Comparison of ENCODE assay signal across 24 mouse cellular contexts in the genomic region with DNA sequence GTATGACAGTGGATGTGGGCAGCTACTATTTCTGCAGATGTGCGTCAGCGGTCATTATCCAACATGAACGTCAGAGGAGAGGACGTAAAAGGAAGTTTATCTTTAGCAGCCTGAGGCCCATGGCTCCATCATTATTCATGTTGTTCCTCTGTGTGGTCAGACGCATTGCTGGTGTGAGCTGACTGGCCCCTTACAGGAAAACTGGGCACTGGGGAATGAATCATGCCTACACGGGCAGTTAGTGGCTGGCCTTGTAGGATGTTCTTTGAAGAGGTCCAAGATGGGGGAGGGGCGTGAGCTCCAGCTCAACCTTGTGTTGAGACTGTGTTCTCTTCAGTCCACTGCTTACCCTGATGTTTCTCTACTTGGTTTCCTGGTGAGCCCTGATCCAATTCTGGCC.
A peak's percentile ranks its signal among the peaks of the same experiment; 100 is the strongest.
DNase-seq lines count a peak whose midpoint lies in the region; ATAC-seq and TF ChIP-seq lines count a peak whose summit lies in the region.
"Had no signal": no experiment of that assay in that cellular context is flagged by ENCODE, and none has a peak within 500 bp of the region (broad histone marks: within the 10 kb centered on the region; RNA-seq: fewer than 3 reads in every experiment).

No protein-coding gene starts in this region.

- DNase-seq in left cerebral cortex, adult 2 months (ENCODE audit: extremely low spot score in 1 of 2, low spot score in 2 of 2) = no peak
- DNase-seq in left cerebral cortex, postnatal 36 days (ENCODE audit: low spot score in 2 of 2) = no peak
- peak; percentile 68 for DNase-seq in adrenal gland, postnatal 14 days
- DNase-seq in liver, postnatal 0 days = no peak
- DNase-seq: cerebellum, adult 8-10 months; cerebellum, postnatal 36 days; gastrocnemius, postnatal 10 days; heart, postnatal 10 days; kidney, adult 18-20 months; layer of hippocampus, postnatal 36 days; lung, adult 2 months; lung, postnatal 14 days; right cerebral cortex, postnatal 25 days; spleen, adult 18-20 months had no signal

- intact Hi-C loops in left cerebral cortex, adult 2 months (cut with DNase I) = loop anchor here (2.0 kb wide), 2 partner anchors 14 to 18 kb away; no protein-coding TSS in a partner anchor
- intact Hi-C loops in left cerebral cortex, postnatal 36 days (cut with DNase I) = no loop called here

- H3K27me3 ChIP-seq in C2C12 (ENCODE audit: control insufficient read depth, insufficient read depth, insufficient read length) = no peaks in the 10 kb centered on the region
- no peaks in the 10 kb centered on the region for H3K27me3 ChIP-seq in hindbrain, embryonic 16.5 days (replicated peaks; ENCODE audit: control insufficient read depth, insufficient read depth, low read length)
- H3K27me3 ChIP-seq in liver, postnatal 0 days (ENCODE audit: insufficient read depth, low read length) = no peaks in the 10 kb centered on the region

- H3K36me3 ChIP-seq in C2C12 (ENCODE audit: control insufficient read depth, insufficient read depth) = no peaks in the 10 kb centered on the region
- H3K36me3 ChIP-seq in hindbrain, embryonic 16.5 days (ENCODE audit: control insufficient read depth, insufficient read depth, low read length) = no peaks in the 10 kb centered on the region
- no peaks in the 10 kb centered on the region for H3K36me3 ChIP-seq in liver, postnatal 0 days (replicated peaks; ENCODE audit: insufficient read depth, low read length)
- H3K36me3 ChIP-seq: heart, embryonic 12.5 days; hindbrain, embryonic 10.5 days; limb, embryonic 13.5 days; liver, embryonic 12.5 days; midbrain, embryonic 13.5 days had no signal

- H3K27ac ChIP-seq in left cerebral cortex, adult 2 months = peak overlapping the region; percentile 75
- no peak overlapping the region for H3K27ac ChIP-seq in hindbrain, embryonic 16.5 days (ENCODE audit: low read depth, low read length)
- no peak overlapping the region for H3K27ac ChIP-seq in liver, postnatal 0 days (ENCODE audit: low read depth)
- H3K27ac ChIP-seq: hindbrain, embryonic 10.5 days; kidney, postnatal 0 days; limb, embryonic 13.5 days; liver, embryonic 12.5 days; midbrain, embryonic 13.5 days had no signal

- H3ac ChIP-seq in C2C12 (ENCODE audit: control insufficient read depth, insufficient read length, low read depth) = no peak overlapping the region

- H3K79me3 ChIP-seq in C2C12 (ENCODE audit: low read depth) = no peaks in the 10 kb centered on the region

- H3K9me3 ChIP-seq in hindbrain, embryonic 16.5 days (ENCODE audit: control insufficient read depth, low read length) = no peaks in the 10 kb centered on the region
- no peaks in the 10 kb centered on the region for H3K9me3 ChIP-seq in liver, postnatal 0 days (ENCODE audit: low read length)
- H3K9me3 ChIP-seq: heart, embryonic 12.5 days; limb, embryonic 13.5 days; liver, embryonic 12.5 days; midbrain, embryonic 13.5 days had no signal

- ATAC-seq in hindbrain, embryonic 16.5 days = no peak
- no peak for ATAC-seq in frontal cortex, adult (ENCODE audit: low TSS enrichment)
- no peak for ATAC-seq in liver, postnatal 0 days
- ATAC-seq: forebrain, embryonic 14.5 days; liver, embryonic 12.5 days; midbrain, embryonic 13.5 days had no signal

- no peak for TF ChIP-seq EP300 in liver, postnatal 0 days (IDR thresholded peaks at IDR 0.05; ENCODE audit: low read depth)

- no peak overlapping the region for H3K4me2 ChIP-seq in hindbrain, embryonic 16.5 days (ENCODE audit: low read length)
- no peak overlapping the region for H3K4me2 ChIP-seq in liver, postnatal 0 days (ENCODE audit: low read depth, low read length)
- H3K4me2 ChIP-seq: heart, embryonic 12.5 days; limb, embryonic 13.5 days; liver, embryonic 12.5 days; midbrain, embryonic 13.5 days had no signal

- no peak overlapping the region for H3K9ac ChIP-seq in hindbrain, embryonic 16.5 days (ENCODE audit: low read depth, low read length)
- H3K9ac ChIP-seq in liver, postnatal 0 days (replicated peaks) = no peak overlapping the region
- H3K9ac ChIP-seq: heart, embryonic 12.5 days; limb, embryonic 13.5 days; liver, embryonic 12.5 days; midbrain, embryonic 13.5 days had no signal

- TF ChIP-seq CTCF in left cerebral cortex, adult 2 months (IDR thresholded peaks at IDR 0.05) = no peak
- TF ChIP-seq CTCF in C2C12 (IDR thresholded peaks at IDR 0.05; ENCODE audit: control insufficient read depth, insufficient read depth, insufficient read length) = no peak
- no peak for TF ChIP-seq CTCF in liver, postnatal 0 days (IDR thresholded peaks at IDR 0.05; ENCODE audit: low read depth)

- peaks cover 15% of the 10 kb centered on the region for H3K79me2 ChIP-seq in C2C12 (ENCODE audit: control insufficient read depth, insufficient read depth)

- no peaks in the 10 kb centered on the region for H3K4me1 ChIP-seq in hindbrain, embryonic 16.5 days (ENCODE audit: control insufficient read depth, insufficient read depth, low read depth, low read length)
- peaks cover 10% of the 10 kb centered on the region; the same call in 1 of the 2 replicates for H3K4me1 ChIP-seq in liver, postnatal 0 days (ENCODE audit: insufficient read depth)
- H3K4me1 ChIP-seq: heart, embryonic 12.5 days; limb, embryonic 13.5 days; liver, embryonic 12.5 days; midbrain, embryonic 13.5 days had no signal

- WGBS in hindbrain, embryonic 16.5 days = 70% methylated on average over 7 of the region's 7 CpGs
- 37% methylated on average over 7 of the region's 7 CpGs for WGBS in liver, postnatal 0 days (ENCODE audit: insufficient replicate concordance)

- H3K4me3 ChIP-seq in left cerebral cortex, adult 2 months = no peak overlapping the region
- H3K4me3 ChIP-seq in C2C12 (ENCODE audit: insufficient read depth, poor library complexity, severe bottlenecking) = no peak overlapping the region
- no peak overlapping the region for H3K4me3 ChIP-seq in hindbrain, embryonic 16.5 days (ENCODE audit: low read length)
- H3K4me3 ChIP-seq in liver, postnatal 0 days (ENCODE audit: low read depth, low read length) = no peak overlapping the region
- H3K4me3 ChIP-seq: heart, embryonic 12.5 days; hindbrain, embryonic 10.5 days; limb, embryonic 13.5 days; liver, embryonic 12.5 days; midbrain, embryonic 13.5 days had no signal

TF ChIP-seq in C2C12, 6 proteins besides CTCF, POLR2A, EP300 and RAD21:
- TF ChIP-seq CEBPB (IDR thresholded peaks at IDR 0.05; ENCODE audit: low read depth) (no peak), MYOD1 (IDR thresholded peaks at IDR 0.05; ENCODE audit: control insufficient read depth, insufficient read length, low read depth) (peak; percentile 16)
